Mouse (Mus musculus) regulatory T cell (primary cell): Measurements from ENCODE around the gene Vat1l.

ENCODE experiments used
- in situ Hi-C: fragments of 300-600 bp; cut with MboI, MseI; formaldehyde crosslinking; loops from one replicate; pipeline ENCODE4 v1.15.1; 2025; ENCODE audit warnings: high pct_unique_total_duplicates

Gene Vat1l

GRCm38 (mm10) chr8:114390465-114391254 lies 185.2 kb downstream of the Vat1l start:
- in situ Hi-C loops, result no loop called here

DNA sequence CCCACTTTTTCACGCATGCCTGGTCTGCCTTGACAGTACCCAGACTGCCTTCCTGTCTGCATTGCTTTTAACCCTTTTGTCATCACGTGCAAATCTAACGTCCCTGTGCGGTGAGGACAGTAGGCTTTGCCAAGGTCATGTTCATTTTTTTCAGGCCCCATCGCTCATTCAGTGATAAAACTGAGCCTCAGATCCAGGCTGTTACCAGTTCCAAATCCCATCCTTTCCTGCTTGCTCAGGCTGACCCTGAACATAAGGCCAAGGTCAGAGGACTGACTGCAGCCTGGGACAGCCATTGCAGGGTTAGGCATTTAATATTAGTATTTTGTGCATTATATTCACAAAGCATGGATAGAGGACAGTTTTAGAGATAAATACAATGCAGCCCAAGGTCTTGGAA lies 192.9 kb downstream of the Vat1l start:
- in situ Hi-C loops, result no loop called here

DNA sequence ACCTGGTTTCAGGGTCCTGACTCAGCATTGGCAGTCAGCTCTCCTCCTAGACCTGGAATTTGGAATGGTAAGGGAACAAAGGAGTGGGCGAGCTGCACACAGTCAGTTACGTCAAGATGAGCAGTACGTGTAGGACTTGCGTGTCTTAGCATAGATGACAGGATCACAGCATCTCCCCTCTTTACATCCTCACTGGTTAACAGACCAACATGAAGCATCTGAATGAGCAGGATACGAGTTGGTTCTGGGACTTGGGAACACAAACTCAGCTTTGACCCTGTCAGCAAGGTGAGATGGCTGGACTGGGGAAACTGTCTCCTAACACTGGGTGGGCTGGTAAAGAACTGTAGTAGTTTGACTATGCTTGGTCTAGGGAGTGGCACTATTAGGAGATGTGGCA lies 193.9 kb downstream of the Vat1l start:
- in situ Hi-C loops, result no loop called here

GRCm38 (mm10) chr8:114401679-114402078 lies 196.3 kb downstream of the Vat1l start:
- in situ Hi-C loops, result no loop called here

- in situ Hi-C loops, result no loop called here
Measured at GRCm38 (mm10) chr8:114411421-114411820, 206.0 kb downstream of the Vat1l start.

DNA sequence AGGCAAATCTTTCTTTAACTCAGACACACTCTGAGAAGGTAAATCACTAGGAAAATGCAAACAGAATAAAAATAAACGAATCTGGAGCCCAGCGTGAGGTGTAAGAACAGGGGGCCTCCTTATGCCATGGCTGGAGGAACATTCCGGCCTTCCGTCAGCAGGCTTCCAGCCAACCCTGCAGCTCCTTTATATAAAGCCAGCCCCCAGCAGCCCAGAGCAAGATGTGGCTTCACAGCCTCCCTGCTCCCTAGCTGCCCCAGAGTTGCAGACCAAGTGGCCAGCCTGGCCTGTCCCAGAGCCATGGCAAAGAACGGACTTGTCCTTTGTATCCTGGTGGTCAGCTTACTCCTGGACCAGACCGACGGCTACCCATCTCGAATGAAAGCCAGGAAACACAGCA lies 212.4 kb downstream of the Vat1l start, which contains the start of gene Clec3a:
Gene Clec3a, plus strand, starts transcription at position 301 of the 400 bp plus-strand sequence.
- in situ Hi-C loops, result no loop called here

GRCm38 (mm10) chr8:114418486-114418885 lies 213.1 kb downstream of the Vat1l start:
- in situ Hi-C loops, result no loop called here

GRCm38 (mm10) chr8:114418904-114419303 lies 213.5 kb downstream of the Vat1l start:
- in situ Hi-C loops, result no loop called here

DNA sequence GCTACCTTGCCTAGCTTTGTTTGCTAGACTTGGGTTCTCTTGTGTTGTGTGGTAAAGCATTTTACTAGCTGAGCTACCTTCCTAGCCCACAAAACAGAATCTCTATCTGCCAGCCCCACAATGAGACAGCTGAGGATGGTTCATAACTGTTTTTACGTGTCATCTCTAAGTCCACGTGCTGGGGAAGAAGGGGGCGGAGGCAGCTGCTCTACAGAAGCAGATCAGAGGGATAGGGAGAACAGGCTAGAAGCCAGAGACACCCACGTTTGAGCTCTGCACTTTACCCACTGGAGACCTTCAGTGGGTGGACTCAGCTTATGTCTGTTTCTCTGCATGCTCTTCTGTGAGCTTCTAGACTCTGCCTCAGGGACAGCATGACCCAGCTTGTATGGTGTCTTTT lies 216.1 kb downstream of the Vat1l start:
- in situ Hi-C loops, result no loop called here
